Mouse (Mus musculus): Measurements from ENCODE around the gene Zfr2. TPM values are rescaled to one million over a fixed set of nuclear protein-coding genes. Genes with fewer than 3 reads are reported as not detected.

Gene Zfr2
- polyA plus RNA-seq, 1 experiment from 2014 or later = 0.43 TPM

DNA sequence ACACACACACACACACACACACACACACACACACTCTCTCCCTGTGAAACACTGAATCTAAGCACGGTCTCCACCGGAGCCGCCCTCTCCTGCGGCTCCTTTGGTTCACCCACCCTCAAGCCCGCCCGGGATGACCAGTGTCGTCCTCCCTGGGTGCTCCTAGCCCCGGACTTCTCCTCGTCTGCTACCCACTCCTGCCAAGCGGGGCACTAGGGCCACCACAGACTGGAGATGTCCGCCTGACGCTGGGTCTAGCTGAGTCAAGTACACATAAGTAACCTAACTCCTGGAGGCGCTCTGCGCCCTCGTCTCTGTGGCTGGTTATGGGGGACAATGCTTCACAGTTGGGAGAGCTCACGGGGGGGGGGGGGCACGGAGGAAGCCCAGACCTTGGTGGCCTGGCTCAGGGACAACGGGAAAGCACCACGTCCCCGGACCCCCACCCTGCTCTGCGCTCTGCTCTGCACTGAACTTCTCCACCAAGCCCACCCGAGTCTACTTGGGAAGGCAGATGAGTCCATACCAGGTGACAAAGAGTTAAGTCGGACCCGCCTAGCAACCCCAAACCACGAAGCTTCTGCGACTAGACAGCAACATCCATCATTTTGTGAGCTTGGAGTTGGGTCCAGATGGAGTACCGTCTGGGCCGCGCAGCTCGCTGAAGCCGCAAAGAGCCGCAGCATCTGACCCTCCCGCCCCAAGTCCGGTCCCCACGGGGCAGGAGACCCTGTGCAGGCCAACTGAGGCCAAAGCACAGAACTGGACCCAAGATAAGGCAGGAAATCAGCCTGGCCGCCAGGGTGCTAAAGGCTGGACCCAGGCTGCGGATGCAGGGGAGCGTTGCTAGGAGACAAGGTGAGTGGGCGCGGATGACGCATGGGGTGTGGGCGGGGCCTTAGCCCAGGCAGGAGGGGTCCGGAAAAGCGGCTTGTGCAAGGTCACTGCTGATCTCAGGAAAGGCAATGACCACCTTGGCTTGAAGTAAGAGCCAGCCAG, 19.8 kb downstream of the Zfr2 start, which contains the start of gene Matk:
Gene Matk (plus strand): TSS at position 512 of the 996 bp plus-strand sequence.
- no peak within 1 kb of the TSS for H3K9ac ChIP-seq
- ATAC-seq (ENCODE audit: low read depth) (no peak), DNase-seq (no peak)
- 14% methylated on average over 44 of the region's 44 CpGs for WGBS (ENCODE audit: insufficient replicate concordance)
- no peak within 1 kb of the TSS for H3K4me2 ChIP-seq
- no peaks in the 10 kb centered on the region for H3K36me3 ChIP-seq
- no peak within 1 kb of the TSS for H3K4me3 ChIP-seq (replicated peaks)
- no peak within 1 kb of the TSS for H3K27ac ChIP-seq
- peaks cover 19% of the 10 kb centered on the region for H3K4me1 ChIP-seq (replicated peaks)
- H3K27me3 ChIP-seq = peaks cover 67% of the 10 kb centered on the region
- no peaks in the 10 kb centered on the region for H3K9me3 ChIP-seq (replicated peaks)

DNA sequence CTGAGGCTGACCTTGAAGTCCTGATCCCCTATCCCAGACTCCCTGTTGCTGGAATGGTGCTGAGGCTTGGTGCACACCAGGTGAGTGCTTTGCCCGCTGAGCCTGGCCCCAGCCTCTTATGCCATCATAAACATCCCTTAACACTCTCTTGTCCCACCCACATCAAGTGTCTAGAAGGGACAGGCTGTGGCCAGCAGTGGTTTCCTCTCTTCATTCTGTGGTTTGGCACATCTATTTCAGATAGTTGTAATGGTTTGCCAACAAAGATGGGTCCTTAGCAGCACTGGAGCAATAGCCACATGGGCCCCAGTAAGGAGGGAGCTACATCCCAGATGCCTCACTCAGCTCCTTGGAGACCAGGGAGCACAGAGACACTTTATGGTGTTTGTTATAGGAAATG, 21.9 kb downstream of the Zfr2 start:
- no peak overlapping the region for H3K9ac ChIP-seq
- DNase-seq = no peak
- peaks cover 88% of the 10 kb centered on the region for H3K27me3 ChIP-seq
- no peak overlapping the region for H3K27ac ChIP-seq
- H3K4me1 ChIP-seq (replicated peaks) = peaks cover 18% of the 10 kb centered on the region
- WGBS (ENCODE audit: insufficient replicate concordance) = 15% methylated on average over 1 of the region's 1 CpGs
- H3K4me2 ChIP-seq = no peak overlapping the region
- no peaks in the 10 kb centered on the region for H3K9me3 ChIP-seq (replicated peaks)
- H3K36me3 ChIP-seq = no peaks in the 10 kb centered on the region
- no peak overlapping the region for H3K4me3 ChIP-seq (replicated peaks)
- ATAC-seq (ENCODE audit: low read depth) = no peak

DNA sequence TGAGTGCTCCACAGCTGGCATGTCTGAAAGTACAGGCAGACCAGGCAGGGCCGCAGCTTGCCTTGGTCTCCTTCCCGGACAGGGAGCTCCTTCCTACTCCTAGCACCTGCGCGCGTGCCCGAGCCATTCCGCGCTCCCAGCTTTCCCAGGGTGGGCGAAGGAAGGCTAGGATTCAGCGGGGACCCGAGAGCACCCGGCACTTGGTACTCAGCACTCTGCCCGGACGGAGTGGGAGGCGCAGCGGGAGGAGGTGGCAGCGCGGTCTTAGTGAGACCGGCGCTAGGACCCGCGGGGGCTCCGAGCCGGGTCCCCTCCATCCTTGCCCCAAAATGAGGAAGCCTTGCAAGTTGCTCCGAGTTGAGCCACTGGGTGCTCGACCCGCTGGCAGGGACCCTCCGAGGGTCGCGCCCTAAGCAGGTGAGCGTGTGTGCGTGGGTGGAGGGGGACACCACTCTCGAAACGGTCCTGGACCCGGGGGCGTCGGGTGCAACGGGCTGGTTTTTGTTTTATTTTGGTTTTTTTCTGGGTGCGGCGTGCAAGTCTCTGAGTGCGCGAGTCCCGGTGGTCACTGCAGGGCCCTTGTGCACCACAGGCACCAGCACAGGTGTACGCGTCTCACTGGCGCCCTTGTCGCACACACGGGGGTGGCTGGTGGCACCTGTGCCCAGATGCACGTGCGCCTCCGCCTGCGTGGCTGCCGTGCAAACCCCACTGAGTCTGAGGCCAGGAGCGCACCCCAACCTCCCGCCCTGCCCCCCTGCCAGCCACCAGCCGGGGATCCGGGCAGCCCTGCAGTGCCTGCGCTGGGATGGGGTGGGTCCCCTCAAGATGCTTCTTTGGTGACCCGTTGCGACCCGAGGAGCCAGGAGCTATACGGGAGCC, 24.4 kb downstream of the Zfr2 start:
- H3K9ac ChIP-seq = peak overlapping the region; percentile 40
- no peaks in the 10 kb centered on the region for H3K36me3 ChIP-seq
- no peak for ATAC-seq (ENCODE audit: low read depth)
- no peaks in the 10 kb centered on the region for H3K9me3 ChIP-seq (replicated peaks)
- no peak for DNase-seq
- peaks cover 78% of the 10 kb centered on the region for H3K27me3 ChIP-seq
- peaks cover 9% of the 10 kb centered on the region for H3K4me1 ChIP-seq (replicated peaks)
- peak overlapping the region; percentile 44 for H3K4me3 ChIP-seq (replicated peaks)
- H3K27ac ChIP-seq = no peak overlapping the region
- peak overlapping the region; percentile 62 for H3K4me2 ChIP-seq
- 2% methylated on average over 62 of the region's 62 CpGs for WGBS (ENCODE audit: insufficient replicate concordance)

DNA sequence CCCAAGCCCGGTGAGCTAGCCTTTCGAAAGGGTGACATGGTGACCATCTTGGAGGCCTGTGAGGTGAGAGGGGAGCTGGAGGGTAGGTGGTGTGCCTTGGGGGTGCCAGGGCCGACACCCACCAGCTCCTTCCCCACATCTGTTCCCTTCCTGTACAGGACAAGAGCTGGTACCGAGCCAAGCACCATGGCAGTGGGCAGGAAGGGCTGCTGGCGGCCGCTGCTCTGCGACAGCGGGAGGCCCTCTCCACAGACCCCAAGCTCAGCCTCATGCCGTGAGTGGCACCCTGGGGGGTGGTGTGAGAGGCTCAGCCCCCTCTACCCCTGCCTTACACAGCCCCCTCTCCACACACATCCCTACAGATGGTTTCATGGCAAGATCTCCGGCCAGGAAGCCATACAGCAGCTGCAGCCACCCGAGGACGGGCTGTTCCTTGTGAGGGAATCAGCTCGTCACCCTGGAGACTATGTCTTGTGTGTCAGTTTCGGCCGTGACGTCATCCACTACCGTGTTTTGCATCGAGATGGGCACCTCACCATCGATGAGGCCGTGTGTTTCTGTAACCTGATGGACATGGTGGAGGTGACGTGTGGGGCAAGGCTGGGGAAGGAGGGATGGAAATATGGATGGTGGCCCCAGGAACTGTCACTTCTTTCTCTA, 26.4 kb downstream of the Zfr2 start:
- Histone ChIP-seq H3K4me2 (no peak overlapping the region), H3K27me3 (peaks cover 59% of the 10 kb centered on the region), H3K4me1 (replicated peaks) (peaks cover 7% of the 10 kb centered on the region), H3K36me3 (peaks cover 14% of the 10 kb centered on the region), H3K9ac (no peak overlapping the region), H3K9me3 (replicated peaks) (no peaks in the 10 kb centered on the region), H3K4me3 (replicated peaks) (no peak overlapping the region), H3K27ac (no peak overlapping the region)
- ATAC-seq (ENCODE audit: low read depth) = no peak
- 43% methylated on average over 21 of the region's 21 CpGs for WGBS (ENCODE audit: insufficient replicate concordance)
- no peak for DNase-seq

DNA sequence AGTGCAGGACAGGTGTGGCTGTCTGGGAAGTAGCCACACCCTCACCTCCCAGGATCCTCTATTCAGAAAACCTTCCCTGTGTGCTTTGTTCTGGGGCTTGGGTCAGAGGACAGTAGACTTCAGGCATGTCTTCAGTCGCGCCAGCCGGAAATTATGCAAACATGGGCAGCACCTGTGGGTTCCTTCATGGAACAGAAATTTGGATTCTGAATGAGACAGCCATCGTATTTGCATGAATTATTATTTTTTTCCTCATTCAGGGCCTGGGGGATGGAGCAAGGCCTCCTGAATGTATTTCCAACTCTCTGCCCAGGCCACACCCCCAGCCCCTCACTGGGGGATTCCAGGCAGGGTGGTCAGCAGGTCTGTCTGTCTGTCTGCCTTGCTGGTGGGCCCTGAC, 28.1 kb downstream of the Zfr2 start:
- Histone ChIP-seq H3K36me3 (peaks cover 28% of the 10 kb centered on the region), H3K27me3 (peaks cover 46% of the 10 kb centered on the region), H3K4me1 (replicated peaks) (peaks cover 18% of the 10 kb centered on the region), H3K27ac (no peak overlapping the region), H3K4me3 (replicated peaks) (no peak overlapping the region), H3K9ac (no peak overlapping the region), H3K9me3 (replicated peaks) (no peaks in the 10 kb centered on the region), H3K4me2 (no peak overlapping the region)
- WGBS (ENCODE audit: insufficient replicate concordance) = 87% methylated on average over 4 of the region's 4 CpGs
- no peak for DNase-seq
- ATAC-seq (ENCODE audit: low read depth) = no peak

DNA sequence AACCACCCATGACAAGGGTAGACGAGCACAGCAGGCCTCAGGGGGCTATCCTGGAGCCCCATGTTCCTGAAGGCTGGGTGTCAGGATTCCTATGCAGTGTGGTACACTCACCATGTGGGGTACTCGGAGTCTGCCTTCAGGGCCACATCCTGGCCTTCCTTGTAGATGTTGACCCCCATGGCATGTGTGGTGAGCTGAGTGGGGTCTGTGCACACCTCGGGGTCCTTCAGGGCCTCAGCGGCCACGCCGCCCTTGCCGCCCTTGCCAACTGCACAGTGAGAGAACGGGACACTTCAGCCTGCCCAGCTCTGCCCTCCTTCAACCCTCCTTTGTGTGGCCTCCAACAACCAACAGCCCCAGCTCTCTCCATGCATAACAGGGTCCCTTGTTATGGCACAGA, 32.6 kb downstream of the Zfr2 start:
- H3K36me3 ChIP-seq = peaks cover 29% of the 10 kb centered on the region
- H3K4me1 ChIP-seq (replicated peaks) = peaks cover 39% of the 10 kb centered on the region
- peak overlapping the region; percentile 82 for H3K4me2 ChIP-seq
- no peaks in the 10 kb centered on the region for H3K9me3 ChIP-seq (replicated peaks)
- peaks cover 2% of the 10 kb centered on the region; the same call in 1 of the 2 replicates for H3K27me3 ChIP-seq
- WGBS (ENCODE audit: insufficient replicate concordance) = 86% methylated on average over 8 of the region's 8 CpGs
- H3K4me3 ChIP-seq (replicated peaks) = peak overlapping the region; percentile 76
- ATAC-seq (ENCODE audit: low read depth) (no peak), DNase-seq (no peak)
- peak overlapping the region; percentile 58 for H3K27ac ChIP-seq
- H3K9ac ChIP-seq = peak overlapping the region; percentile 76

DNA sequence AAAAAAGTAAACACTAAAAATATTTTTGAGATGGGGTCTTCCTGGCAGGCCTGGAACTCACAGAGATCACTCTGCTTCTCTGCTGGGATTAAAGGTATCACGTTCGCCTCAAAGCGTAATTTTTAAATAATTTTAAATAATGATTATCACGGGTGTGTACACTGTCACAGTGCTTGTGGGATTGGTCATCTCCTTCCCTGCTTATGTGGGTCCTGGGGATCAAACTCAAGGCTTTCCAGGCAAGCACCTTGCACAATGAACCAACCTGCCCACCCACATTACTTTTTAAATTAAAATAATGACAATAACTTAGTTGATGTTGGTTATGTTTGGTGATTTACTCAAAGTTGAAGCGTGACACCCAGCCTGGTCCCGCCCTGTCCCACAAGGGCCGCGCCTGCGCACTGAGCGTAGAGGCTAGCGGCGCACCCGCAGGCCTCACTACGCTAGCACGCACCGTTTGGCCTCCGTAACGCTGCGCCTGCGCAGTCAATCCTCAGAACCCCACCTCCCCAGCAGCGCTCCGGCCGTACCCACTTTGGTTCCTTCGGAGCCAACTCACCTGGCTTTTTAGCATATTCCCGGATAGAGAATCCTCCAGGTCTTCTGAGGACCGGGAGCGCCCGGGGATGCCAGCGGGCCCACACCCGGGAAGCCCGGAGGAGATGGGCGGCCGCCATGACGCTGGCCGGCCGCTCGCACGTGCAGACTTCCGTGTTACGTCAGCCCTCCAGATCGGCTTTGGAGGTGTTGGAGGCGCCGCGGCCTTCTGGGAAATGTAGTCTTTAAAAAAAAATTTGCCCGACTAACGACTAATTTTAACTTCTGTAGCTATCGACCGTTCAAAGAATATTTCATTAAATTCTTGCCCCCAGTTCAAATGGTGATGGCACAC, 33.5 kb downstream of the Zfr2 start, which contains the start of the genes Mrpl54 and Apba3:
Gene Mrpl54 (minus strand): TSS at position 724 of the 895 bp plus-strand sequence.
Gene Apba3 (plus strand): TSS at position 750 of the 895 bp plus-strand sequence.
- ATAC-seq (ENCODE audit: low read depth) (peak; percentile 95), DNase-seq (peak; percentile 94)
- H3K36me3 ChIP-seq = peaks cover 38% of the 10 kb centered on the region

DNA sequence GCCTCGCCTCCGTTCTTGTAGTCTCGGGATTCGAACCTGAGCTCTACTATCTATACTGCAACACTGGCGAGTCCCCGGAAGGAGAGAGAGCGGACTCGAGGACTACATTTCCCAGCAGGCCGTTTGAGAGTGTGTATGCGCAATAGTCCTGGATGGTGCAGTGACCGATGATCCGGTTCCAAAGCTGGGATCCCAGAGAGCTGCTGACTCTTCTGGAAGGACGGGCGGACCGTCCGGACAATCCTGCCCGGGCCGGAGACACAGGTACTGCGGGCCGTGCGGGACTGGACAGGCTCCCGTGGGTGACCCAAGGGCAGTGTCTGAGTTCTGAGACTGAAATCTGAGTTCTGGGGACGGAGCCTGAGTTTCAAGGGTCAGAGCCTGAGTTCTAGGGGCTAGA, 35.1 kb downstream of the Zfr2 start:
- H3K4me3 ChIP-seq (replicated peaks) = peak overlapping the region; percentile 76
- whole genome bisulfite sequencing (ENCODE audit: insufficient replicate concordance) = 5% methylated on average over 23 of the region's 23 CpGs
- no peaks in the 10 kb centered on the region for H3K9me3 ChIP-seq (replicated peaks)
- peak overlapping the region; percentile 88 for H3K9ac ChIP-seq
- ATAC-seq (ENCODE audit: low read depth) = peak; percentile 53
- no peaks in the 10 kb centered on the region for H3K27me3 ChIP-seq
- DNase-seq = peak; percentile 74
- peak overlapping the region; percentile 82 for H3K4me2 ChIP-seq
- H3K27ac ChIP-seq = peak overlapping the region; percentile 67
- peaks cover 53% of the 10 kb centered on the region for H3K36me3 ChIP-seq
- peaks cover 39% of the 10 kb centered on the region for H3K4me1 ChIP-seq (replicated peaks)

More for the DNA sequence above, 33.5 kb downstream of the Zfr2 start, which contains the start of the genes Mrpl54 and Apba3:
- Histone ChIP-seq H3K27me3 (no peaks in the 10 kb centered on the region), H3K27ac (peak within 1 kb of the TSS; percentile 79), H3K9me3 (replicated peaks) (no peaks in the 10 kb centered on the region), H3K4me1 (replicated peaks) (peaks cover 39% of the 10 kb centered on the region), H3K9ac (peak within 1 kb of the TSS; percentile 88), H3K4me3 (replicated peaks) (peak within 1 kb of the TSS; percentile 76), H3K4me2 (peak within 1 kb of the TSS; percentile 82)
- WGBS (ENCODE audit: insufficient replicate concordance) = under 1% methylated on average over 48 of the region's 48 CpGs

DNA sequence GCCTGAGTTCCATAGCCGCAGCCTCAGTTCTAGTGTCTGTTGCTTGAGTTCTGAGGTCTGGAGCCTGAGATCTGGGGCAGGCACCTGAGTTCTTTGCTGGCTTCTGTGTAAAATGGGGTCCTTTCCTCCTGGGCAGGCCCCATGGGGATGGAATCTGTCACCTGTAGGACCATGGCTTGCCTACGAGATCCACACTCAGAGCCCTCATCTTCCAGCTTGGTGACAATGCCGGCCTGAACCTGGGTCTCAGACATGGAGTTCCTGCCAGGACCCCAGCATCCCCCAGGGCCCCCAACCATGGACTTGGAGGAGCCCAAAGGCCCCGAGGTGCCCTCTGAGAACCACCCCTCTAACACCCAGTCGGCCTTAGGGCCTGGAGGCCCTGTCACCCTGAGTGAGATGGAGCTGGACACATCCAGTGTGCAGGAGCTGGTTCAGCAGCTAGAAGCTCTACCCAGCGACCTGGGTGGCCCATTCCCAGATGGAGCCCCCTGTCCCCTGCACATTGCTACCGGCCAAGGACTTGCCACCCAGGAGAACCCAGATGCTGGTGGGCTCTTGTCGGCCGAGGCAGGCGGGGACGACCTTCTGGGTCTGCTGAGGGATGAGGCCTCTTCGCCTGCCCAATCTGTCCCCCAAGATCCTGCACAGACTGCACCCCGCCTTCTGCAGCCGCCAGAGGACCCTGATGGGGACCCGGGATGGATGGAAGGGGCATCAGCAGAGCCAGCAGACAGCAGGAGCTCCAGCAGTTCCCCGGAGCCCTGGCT, 35.9 kb downstream of the Zfr2 start:
- Histone ChIP-seq H3K4me2 (peak overlapping the region; percentile 82), H3K4me1 (replicated peaks) (peaks cover 39% of the 10 kb centered on the region), H3K9ac (peak overlapping the region; percentile 88), H3K36me3 (peaks cover 53% of the 10 kb centered on the region), H3K4me3 (replicated peaks) (peak overlapping the region; percentile 76), H3K27me3 (no peaks in the 10 kb centered on the region), H3K9me3 (replicated peaks) (no peaks in the 10 kb centered on the region), H3K27ac (peak overlapping the region; percentile 67)
- 80% methylated on average over 16 of the region's 16 CpGs for WGBS (ENCODE audit: insufficient replicate concordance)
- no peak for ATAC-seq (ENCODE audit: low read depth)
- DNase-seq = no peak
